Mouse (Mus musculus) heart, embryonic 13.5 days (tissue): ENCODE data around the gene Klf2. TPM values are rescaled to one million over a fixed set of nuclear protein-coding genes. Genes with fewer than 3 reads are reported as not detected.

ENCODE experiments used
- ATAC-seq: fragments of 200-750 bp; cut with Nextera tagmentation; 2 replicates; pipeline ENCODE4 v1.8.0; 2017; ENCODE audit warnings: moderate TSS enrichment; ENCODE audit not compliant: insufficient number of reproducible peaks, low FRiP score, low TSS enrichment; ENCODE audit errors: extremely low read depth
- H3K27ac ChIP-seq: fragments of 300-500 bp; sonication (generic); replicated peaks from 2 replicates; pipeline ENCODE4 v1.5.1; 2015; ENCODE audit warnings: moderate library complexity, mild to moderate bottlenecking, inconsistent platforms
- H3K27me3 ChIP-seq: fragments of 300-500 bp; sonication (generic); replicated peaks from 2 replicates; pipeline ENCODE4 v1.6.1; 2015; ENCODE audit warnings: mild to moderate bottlenecking, inconsistent platforms
- H3K36me3 ChIP-seq: fragments of 300-500 bp; sonication (generic); 2 replicates; pipeline ENCODE4 v1.6.1; 2015; ENCODE audit warnings: mild to moderate bottlenecking, inconsistent platforms
- H3K4me1 ChIP-seq: fragments of 300-500 bp; sonication (generic); 2 replicates; pipeline ENCODE4 v1.6.1; 2015; ENCODE audit warnings: inconsistent platforms
- H3K4me2 ChIP-seq: fragments of 300-500 bp; sonication (generic); 2 replicates; pipeline ENCODE4 v1.6.1; 2015; ENCODE audit warnings: inconsistent platforms, mild to moderate bottlenecking, moderate library complexity
- H3K4me3 ChIP-seq: fragments of 300-500 bp; sonication (generic); 2 replicates; pipeline ENCODE4 v1.5.1; 2015; ENCODE audit warnings: moderate library complexity, mild to moderate bottlenecking, inconsistent platforms
- H3K9ac ChIP-seq: fragments of 300-500 bp; sonication (generic); 2 replicates; pipeline ENCODE4 v1.6.1; 2015; ENCODE audit warnings: inconsistent platforms, mild to moderate bottlenecking, moderate library complexity
- H3K9me3 ChIP-seq: fragments of 300-500 bp; sonication (generic); 2 replicates; pipeline ENCODE4 v1.6.1; 2016; ENCODE audit warnings: inconsistent platforms
- WGBS: fragments of 180-500 bp; shearing (Covaris S2); methylation state at CpG from one replicate; pipeline ENCODE4 v1.1.7; 2015; ENCODE audit warnings: mixed read lengths; 5-methylcytosine and 5-hydroxymethylcytosine counted together
- polyA plus RNA-seq: library from polyadenylated mRNA; unstranded; fragments of >200 nt; fragmentation: Nextera tagmentation; extraction: Ambion mirVana; gene quantifications from 2 replicates; pipeline ENCODE4 v1.2.1, GENCODE M21; 2015

The Klf2 gene
- polyA plus RNA-seq, 1 experiment from 2014 or later, result 15.1 TPM

DNA sequence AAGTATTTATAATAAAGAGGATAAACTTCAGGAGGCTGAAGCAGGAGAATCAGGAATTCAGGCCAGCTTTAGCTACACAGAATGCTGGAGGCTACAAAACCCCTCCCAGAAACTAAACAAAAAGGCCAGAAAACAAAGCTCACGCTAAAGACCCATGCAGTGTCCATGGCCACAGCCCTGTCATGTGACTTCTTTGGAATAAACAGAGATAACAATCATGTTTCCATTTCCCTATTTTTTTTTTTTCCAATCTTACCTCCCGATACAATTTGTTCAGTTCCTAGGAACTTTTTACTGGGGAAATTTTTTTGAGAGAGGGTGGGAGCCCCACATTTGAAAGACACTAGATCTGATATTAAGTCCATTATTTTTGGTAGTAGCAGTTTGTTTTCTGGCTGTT lies 17.4 kb downstream of the Klf2 start:
- H3K4me2 ChIP-seq, result no peak overlapping the region
- peaks cover 5% of the 10 kb centered on the region; the same call in 1 of the 2 replicates for H3K4me1 ChIP-seq
- no peak overlapping the region for H3K27ac ChIP-seq
- no peaks in the 10 kb centered on the region for H3K9me3 ChIP-seq
- no peak overlapping the region for H3K9ac ChIP-seq
- H3K27me3 ChIP-seq, result no peaks in the 10 kb centered on the region
- peaks cover 59% of the 10 kb centered on the region for H3K36me3 ChIP-seq
- 71% methylated on average over 2 of the region's 2 CpGs for WGBS
- ATAC-seq, result no peak
- H3K4me3 ChIP-seq, result no peak overlapping the region

GRCm38 (mm10) chr8:72337034-72337433 lies 18.2 kb downstream of the Klf2 start:
- Histone ChIP-seq H3K27ac (no peak overlapping the region), H3K36me3 (peaks cover 67% of the 10 kb centered on the region), H3K4me1 (no peaks in the 10 kb centered on the region), H3K4me2 (no peak overlapping the region), H3K4me3 (no peak overlapping the region), H3K9me3 (no peaks in the 10 kb centered on the region), H3K27me3 (no peaks in the 10 kb centered on the region), H3K9ac (no peak overlapping the region)
- no peak; the same call in 1 of the 2 replicates for ATAC-seq

GRCm38 (mm10) chr8:72342556-72343300 lies 23.9 kb downstream of the Klf2 start:
- Histone ChIP-seq H3K4me1 (no peaks in the 10 kb centered on the region), H3K4me3 (no peak overlapping the region), H3K27ac (no peak overlapping the region), H3K36me3 (peaks cover 97% of the 10 kb centered on the region), H3K4me2 (no peak overlapping the region), H3K9me3 (no peaks in the 10 kb centered on the region), H3K9ac (no peak overlapping the region), H3K27me3 (no peaks in the 10 kb centered on the region)
- no peak for ATAC-seq
- 88% methylated on average over 5 of the region's 5 CpGs for WGBS

- Histone ChIP-seq H3K4me3 (no peak overlapping the region), H3K27me3 (no peaks in the 10 kb centered on the region), H3K4me1 (peaks cover 3% of the 10 kb centered on the region; the same call in 1 of the 2 replicates), H3K9me3 (no peaks in the 10 kb centered on the region), H3K4me2 (no peak overlapping the region), H3K36me3 (peaks cover 97% of the 10 kb centered on the region), H3K9ac (0 out of 2 replicates have a peak overlapping the region, but pooled peaks have one; percentile 5), H3K27ac (no peak overlapping the region)
- ATAC-seq, result no peak
- WGBS, result 70% methylated on average over 4 of the region's 4 CpGs
Measured at GRCm38 (mm10) chr8:72343725-72344124, 24.9 kb downstream of the Klf2 start.

GRCm38 (mm10) chr8:72347553-72347952 lies 28.7 kb downstream of the Klf2 start:
- no peaks in the 10 kb centered on the region for H3K27me3 ChIP-seq
- WGBS, result 76% methylated on average over 1 of the region's 1 CpGs
- H3K36me3 ChIP-seq, result peaks cover 79% of the 10 kb centered on the region
- H3K4me3 ChIP-seq, result no peak overlapping the region
- no peaks in the 10 kb centered on the region for H3K9me3 ChIP-seq
- no peak overlapping the region for H3K27ac ChIP-seq
- ATAC-seq, result no peak
- H3K4me1 ChIP-seq, result peaks cover 19% of the 10 kb centered on the region
- H3K9ac ChIP-seq, result no peak overlapping the region
- H3K4me2 ChIP-seq, result no peak overlapping the region

DNA sequence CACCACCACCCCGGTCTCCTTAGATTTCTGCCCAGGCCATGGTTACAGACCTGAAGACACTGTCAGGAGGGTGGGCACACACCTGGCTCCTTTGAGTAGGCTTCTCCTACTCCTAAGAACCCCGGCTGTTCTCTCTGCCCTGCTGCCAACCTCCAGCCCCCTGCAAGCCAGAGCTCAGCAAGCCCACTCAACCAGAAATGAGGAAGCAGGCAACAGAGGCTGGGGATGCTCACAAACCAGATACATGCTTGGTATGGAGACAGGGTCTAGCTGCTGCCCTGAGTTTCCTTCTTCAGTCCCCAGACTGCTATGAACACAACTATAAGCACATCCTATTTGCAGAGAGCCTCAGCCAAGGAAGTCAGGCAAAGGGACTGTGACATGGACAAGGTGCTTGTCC lies 29.3 kb downstream of the Klf2 start:
- Histone ChIP-seq H3K36me3 (peaks cover 75% of the 10 kb centered on the region), H3K4me3 (no peak overlapping the region), H3K27me3 (no peaks in the 10 kb centered on the region), H3K9me3 (no peaks in the 10 kb centered on the region), H3K27ac (no peak overlapping the region), H3K9ac (no peak overlapping the region; the same call in 1 of the 2 replicates), H3K4me2 (no peak overlapping the region), H3K4me1 (peaks cover 25% of the 10 kb centered on the region)
- 85% methylated on average over 2 of the region's 2 CpGs for WGBS
- ATAC-seq, result no peak

GRCm38 (mm10) chr8:72348956-72349355 lies 30.1 kb downstream of the Klf2 start:
- no peaks in the 10 kb centered on the region for H3K9me3 ChIP-seq
- WGBS, result 83% methylated on average over 1 of the region's 1 CpGs
- no peak for ATAC-seq
- peaks cover 33% of the 10 kb centered on the region for H3K4me1 ChIP-seq
- H3K27me3 ChIP-seq, result no peaks in the 10 kb centered on the region
- H3K9ac ChIP-seq, result no peak overlapping the region
- no peak overlapping the region for H3K4me3 ChIP-seq
- H3K36me3 ChIP-seq, result peaks cover 69% of the 10 kb centered on the region
- no peak overlapping the region for H3K4me2 ChIP-seq
- no peak overlapping the region for H3K27ac ChIP-seq

GRCm38 (mm10) chr8:72349838-72350237 lies 31.0 kb downstream of the Klf2 start:
- WGBS, result 88% methylated on average over 9 of the region's 9 CpGs
- no peak overlapping the region for H3K9ac ChIP-seq
- H3K27ac ChIP-seq, result peak overlapping the region; percentile 41

GRCm38 (mm10) chr8:72350727-72351126 lies 31.9 kb downstream of the Klf2 start:
- peaks cover 64% of the 10 kb centered on the region for H3K36me3 ChIP-seq
- H3K9ac ChIP-seq, result no peak overlapping the region
- H3K4me1 ChIP-seq, result peaks cover 51% of the 10 kb centered on the region
- no peaks in the 10 kb centered on the region for H3K27me3 ChIP-seq
- no peak overlapping the region for H3K4me2 ChIP-seq
- WGBS, result 83% methylated on average over 8 of the region's 8 CpGs
- 0 out of 2 replicates have a peak overlapping the region, but pooled peaks have one; percentile 41 for H3K27ac ChIP-seq
- H3K9me3 ChIP-seq, result no peaks in the 10 kb centered on the region
- ATAC-seq, result no peak
- no peak overlapping the region for H3K4me3 ChIP-seq

More at GRCm38 (mm10) chr8:72349838-72350237, 31.0 kb downstream of the Klf2 start:
- H3K4me1 ChIP-seq, result peaks cover 42% of the 10 kb centered on the region
- no peaks in the 10 kb centered on the region for H3K9me3 ChIP-seq
- H3K27me3 ChIP-seq, result no peaks in the 10 kb centered on the region
- H3K36me3 ChIP-seq, result peaks cover 64% of the 10 kb centered on the region
- no peak overlapping the region for H3K4me3 ChIP-seq
- H3K4me2 ChIP-seq, result no peak overlapping the region
- ATAC-seq, result no peak

- no peak overlapping the region for H3K4me2 ChIP-seq
- no peaks in the 10 kb centered on the region for H3K9me3 ChIP-seq
- 78% methylated on average over 7 of the region's 7 CpGs for WGBS
- H3K27ac ChIP-seq, result no peak overlapping the region
- H3K27me3 ChIP-seq, result no peaks in the 10 kb centered on the region
- no peak overlapping the region for H3K9ac ChIP-seq
- H3K4me1 ChIP-seq, result peaks cover 53% of the 10 kb centered on the region
- H3K36me3 ChIP-seq, result peaks cover 65% of the 10 kb centered on the region
- H3K4me3 ChIP-seq, result no peak overlapping the region
- ATAC-seq, result no peak
Measured at GRCm38 (mm10) chr8:72351405-72352005, 32.7 kb downstream of the Klf2 start.

GRCm38 (mm10) chr8:72352951-72353699 lies 34.3 kb downstream of the Klf2 start:
- H3K4me2 ChIP-seq, result no peak overlapping the region
- H3K4me1 ChIP-seq, result peaks cover 53% of the 10 kb centered on the region
- peak overlapping the region; percentile 66 for H3K27ac ChIP-seq
- no peaks in the 10 kb centered on the region for H3K27me3 ChIP-seq
- no peak for ATAC-seq
- H3K36me3 ChIP-seq, result peaks cover 65% of the 10 kb centered on the region
- peak overlapping the region; percentile 48 for H3K9ac ChIP-seq
- H3K4me3 ChIP-seq, result no peak overlapping the region
- no peaks in the 10 kb centered on the region for H3K9me3 ChIP-seq
- 67% methylated on average over 8 of the region's 8 CpGs for WGBS
